Mouse (Mus musculus) ES-E14 (cell line): ENCODE results near the gene Sdr16c6. TPM values are rescaled to one million over a fixed set of nuclear protein-coding genes. Genes with fewer than 3 reads are reported as not detected.

Experiments
- DNase-seq: peaks from one replicate; pipeline ENCODE4 v3.0.0-alpha.2; 2013; ENCODE audit warnings: low read depth, low spot score
- H3K27ac ChIP-seq: 2 replicates; pipeline ENCODE4 v1.5.1; 2012; ENCODE audit warnings: low read depth, mild to moderate bottlenecking, low read length, moderate library complexity, mixed read lengths; ENCODE audit not compliant: poor library complexity, insufficient read depth, severe bottlenecking
- H3K36me3 ChIP-seq: 2 replicates; pipeline ENCODE4 v1.6.1; 2012; ENCODE audit warnings: mild to moderate bottlenecking, low read length, moderate library complexity, mixed read lengths; ENCODE audit not compliant: control insufficient read depth, poor library complexity, insufficient read depth, severe bottlenecking
- H3K4me1 ChIP-seq, 2 experiments: fragments of 150-350 bp in 1 of 2; sonication (generic) in 1 of 2; 2 replicates each; pipeline ENCODE4 v1.6.1; 2012; ENCODE audit warnings: low read length in 2 of 2, mild to moderate bottlenecking in 1 of 2, mixed read lengths in 1 of 2; ENCODE audit not compliant: control insufficient read depth in 2 of 2, insufficient read depth in 2 of 2, poor library complexity in 1 of 2
- H3K4me3 ChIP-seq, 2 experiments: fragments of 150-350 bp in 1 of 2; sonication (generic) in 1 of 2; 2 replicates each; pipeline ENCODE4 v1.5.1; 2012; ENCODE audit warnings: low read length in 2 of 2, low read depth in 1 of 2, mild to moderate bottlenecking in 1 of 2, mixed read lengths in 1 of 2; ENCODE audit not compliant: insufficient read depth in 1 of 2, poor library complexity in 1 of 2, severe bottlenecking in 1 of 2
- H3K9ac ChIP-seq: 2 replicates; pipeline ENCODE4 v1.6.1; 2012; ENCODE audit warnings: low read depth, mild to moderate bottlenecking, low read length, mixed read lengths; ENCODE audit not compliant: poor library complexity, insufficient read depth, severe bottlenecking
- H3K9me3 ChIP-seq: fragments of 150-350 bp; sonication (generic); 2 replicates; pipeline ENCODE4 v1.6.1; 2012; ENCODE audit warnings: low read depth, mild to moderate bottlenecking, low read length; ENCODE audit not compliant: control insufficient read depth, insufficient read depth
- CHD2 ChIP-seq: IDR thresholded peaks from 2 replicates; pipeline ENCODE4 v1.6.1; 2014; ENCODE audit warnings: mild to moderate bottlenecking, low read depth, low read length, inconsistent platforms
- HCFC1 ChIP-seq: IDR thresholded peaks from 2 replicates; pipeline ENCODE4 v1.6.1; 2012; ENCODE audit warnings: low read length, inconsistent platforms, borderline replicate concordance; ENCODE audit not compliant: insufficient read depth
- MAFK ChIP-seq: IDR thresholded peaks from 2 replicates; pipeline ENCODE4 v1.6.1; 2014; ENCODE audit warnings: mild to moderate bottlenecking, low read depth, low read length, inconsistent platforms; ENCODE audit not compliant: insufficient read depth
- ZC3H11A ChIP-seq: IDR thresholded peaks from 2 replicates; pipeline ENCODE4 v1.6.1; 2012; ENCODE audit warnings: low read depth, mild to moderate bottlenecking, inconsistent platforms, low read length, borderline replicate concordance
- ZNF384 ChIP-seq: IDR thresholded peaks from 2 replicates; pipeline ENCODE4 v1.6.1; 2012; ENCODE audit warnings: low read depth, low read length, inconsistent platforms
- in situ Hi-C, 2 experiments: fragments of 600-800 bp; cut with MboI; formaldehyde crosslinking; loops; one replicate each; pipeline ENCODE4 v1.15.1; 2025; ENCODE audit warnings: low sequenced_read_pairs in 2 of 2, inconsistent platforms in 1 of 2; ENCODE audit not compliant: unreplicated experiment in 2 of 2
- total RNA-seq: library from RNA; depleted of rRNA; stranded (reverse); fragments of 300-350 nt; gene quantifications from 2 replicates; pipeline ENCODE4 v1.2.3, GENCODE M21; 2012; rRNA removed

Gene Sdr16c6
- total RNA-seq: not detected in 2 replicates

- no peak within 1 kb of the TSS for H3K27ac ChIP-seq
- in situ Hi-C loops: no loop called here
Observed at GRCm38 (mm10) chr4:4077372-4077771, at the start of gene Sdr16c6. Sdr16c6 (minus strand) TSS chr4:4077522.

GRCm38 (mm10) chr4:4080180-4080579, 2.9 kb upstream of the Sdr16c6 start:
- no peak overlapping the region for H3K27ac ChIP-seq
- TF ChIP-seq HCFC1 (no peak), CHD2 (no peak), MAFK (no peak), ZNF384 (no peak), ZC3H11A (no peak)
- H3K4me3 ChIP-seq: no peak overlapping the region
- no peaks in the 10 kb centered on the region for H3K9me3 ChIP-seq
- no peak overlapping the region for H3K9ac ChIP-seq
- no peak for DNase-seq
- H3K4me1 ChIP-seq: no peaks in the 10 kb centered on the region
- no peaks in the 10 kb centered on the region for H3K36me3 ChIP-seq
- in situ Hi-C loops: no loop called here

More at GRCm38 (mm10) chr4:4077372-4077771, at the start of gene Sdr16c6:
- TF ChIP-seq HCFC1 (no peak), MAFK (no peak), CHD2 (no peak), ZC3H11A (no peak), ZNF384 (no peak)
- Histone ChIP-seq H3K9me3 (no peaks in the 10 kb centered on the region), H3K36me3 (no peaks in the 10 kb centered on the region), H3K4me3 (no peak within 1 kb of the TSS), H3K4me1 (no peaks in the 10 kb centered on the region), H3K9ac (no peak within 1 kb of the TSS)
- no peak for DNase-seq

GRCm38 (mm10) chr4:4079132-4079531, 1.8 kb upstream of the Sdr16c6 start:
- DNase-seq: no peak
- Histone ChIP-seq H3K4me3 (no peak overlapping the region), H3K9me3 (no peaks in the 10 kb centered on the region), H3K27ac (no peak overlapping the region), H3K9ac (no peak overlapping the region), H3K36me3 (no peaks in the 10 kb centered on the region), H3K4me1 (no peaks in the 10 kb centered on the region)
- in situ Hi-C loops: no loop called here
- TF ChIP-seq CHD2 (no peak), HCFC1 (no peak), ZNF384 (no peak), ZC3H11A (no peak), MAFK (no peak)

- in situ Hi-C loops: no loop called here
- no peak overlapping the region for H3K4me3 ChIP-seq
- no peak for DNase-seq
- H3K9ac ChIP-seq: no peak overlapping the region
- no peaks in the 10 kb centered on the region for H3K36me3 ChIP-seq
- no peaks in the 10 kb centered on the region for H3K4me1 ChIP-seq
- no peaks in the 10 kb centered on the region for H3K9me3 ChIP-seq
- H3K27ac ChIP-seq: no peak overlapping the region
- no peak for TF ChIP-seq ZNF384
- TF ChIP-seq MAFK: no peak
- TF ChIP-seq HCFC1: no peak
- TF ChIP-seq ZC3H11A: no peak
- no peak for TF ChIP-seq CHD2
Observed at GRCm38 (mm10) chr4:4076001-4076400, 1.3 kb downstream of the Sdr16c6 start.

Other genes starting within 250 kb of the Sdr16c6 start
- 688 and 838 TPM in 2 replicates for gene Gm11808, start 103.9 kb downstream of the Sdr16c6 start, total RNA-seq